Mouse (Mus musculus): ENCODE measurements around the gene Unc45b.

GRCm38 (mm10) chr11:82883180-82883579 is 27.2 kb upstream of the Unc45b start:
- TF ChIP-seq POLR2A (IDR thresholded peaks at IDR 0.05; ENCODE audit: control insufficient read depth, extremely low read depth, insufficient read depth, low read length, poor library complexity) (no peak), CTCF (IDR thresholded peaks at IDR 0.05; ENCODE audit: borderline replicate concordance, control insufficient read depth, extremely low read depth, insufficient read depth, low read length, poor library complexity) (no peak)
